Comparison of ENCODE assay signal across 9 mouse cellular contexts in genomic region chr2:180963956-180964355, GRCm38 (mm10). TPM values are rescaled to one million over a fixed set of nuclear protein-coding genes. Genes with fewer than 3 reads are reported as not detected.
DNase-seq lines count a peak whose midpoint lies in the region; ATAC-seq and TF ChIP-seq lines count a peak whose summit lies in the region.
"Had no signal": no experiment of that assay in that cellular context is flagged by ENCODE, and none has a peak within 500 bp of the region (broad histone marks: within the 10 kb centered on the region; RNA-seq: fewer than 3 reads in every experiment).

No protein-coding gene starts in this region.

- H3K27ac ChIP-seq in liver, postnatal 0 days (ENCODE audit: low read depth) = no peak overlapping the region
- H3K27ac ChIP-seq: hindbrain, embryonic 15.5 days had no signal

- no peak for TF ChIP-seq EP300 in liver, postnatal 0 days (IDR thresholded peaks at IDR 0.05; ENCODE audit: low read depth)

- H3K4me3 ChIP-seq in liver, postnatal 0 days (ENCODE audit: low read depth, low read length) = no peak overlapping the region
- H3K4me3 ChIP-seq: hindbrain, embryonic 15.5 days had no signal

- ATAC-seq in liver, postnatal 0 days = no peak

- no peaks in the 10 kb centered on the region for H3K36me3 ChIP-seq in liver, postnatal 0 days (replicated peaks; ENCODE audit: insufficient read depth, low read length)
- H3K36me3 ChIP-seq: hindbrain, embryonic 15.5 days had no signal

- DNase-seq in A20 (ENCODE audit: low read depth, low spot score) (peak; percentile 68), NIH3T3 (ENCODE audit: low read depth) (peak; percentile 91)
- DNase-seq in cerebellum, postnatal 14 days = peak; percentile 88 to 91
- peak; percentile 47 to 58 for DNase-seq in gastrocnemius, adult 8-10 months (ENCODE audit: low spot score in 2 of 2)
- peak; percentile 49 to 80 for DNase-seq in kidney, adult 8-10 months
- peak; percentile 75 for DNase-seq in liver, postnatal 0 days
- peak; percentile 61 for DNase-seq in right cerebral cortex, adult 18-20 months
- peak; percentile 55 for DNase-seq in urinary bladder, adult 2 months (ENCODE audit: low spot score)

- no peak overlapping the region for H3K4me2 ChIP-seq in liver, postnatal 0 days (ENCODE audit: low read depth, low read length)
- H3K4me2 ChIP-seq: hindbrain, embryonic 15.5 days had no signal

- H3K9ac ChIP-seq in liver, postnatal 0 days (replicated peaks) = no peak overlapping the region
- H3K9ac ChIP-seq: hindbrain, embryonic 15.5 days had no signal

- H3K27me3 ChIP-seq in liver, postnatal 0 days (ENCODE audit: insufficient read depth, low read length) = no peaks in the 10 kb centered on the region
- H3K27me3 ChIP-seq: hindbrain, embryonic 15.5 days had no signal

- peak; percentile 90 for TF ChIP-seq CTCF in liver, postnatal 0 days (IDR thresholded peaks at IDR 0.05; ENCODE audit: low read depth)

- 5% methylated on average over 5 of the region's 5 CpGs for WGBS in liver, postnatal 0 days (ENCODE audit: insufficient replicate concordance)

- H3K4me1 ChIP-seq in liver, postnatal 0 days (ENCODE audit: insufficient read depth) = peaks cover 11% of the 10 kb centered on the region

- H3K9me3 ChIP-seq in liver, postnatal 0 days (ENCODE audit: low read length) = no peaks in the 10 kb centered on the region
- H3K9me3 ChIP-seq: hindbrain, embryonic 15.5 days had no signal

RNA-seq across cellular contexts. Expression of gene Arfgap1, which starts 3.1 kb away (rescaled TPM):
- 10 to 100 TPM; 31.7 to 34.2 (median 33.0) TPM for total RNA-seq in gastrocnemius, adult 8-10 months (2022)
- 17.7 and 18.8 TPM in 2 replicates for polyA plus RNA-seq in liver, postnatal 0 days (2015; fragmentation: Nextera tagmentation; extraction: Ambion mirVana)
- polyA plus RNA-seq in urinary bladder, adult 2 months (2012; rRNA removed) = 68.7 and 77.1 TPM in 2 replicates

RNA-seq across cellular contexts. Expression of gene Nkain4, which starts 9.5 kb away (rescaled TPM):
- 1 to 10 TPM in 1 of 4 experiments, not detected in 3; 1.4 TPM for total RNA-seq in gastrocnemius, adult 8-10 months (2022)
- 1.6 and 3.4 TPM in 2 replicates for polyA plus RNA-seq in liver, postnatal 0 days (2015; fragmentation: Nextera tagmentation; extraction: Ambion mirVana)
- 50.7 and 72.3 TPM in 2 replicates for polyA plus RNA-seq in urinary bladder, adult 2 months (2012; rRNA removed)

RNA-seq across cellular contexts. Expression of gene Col20a1, which starts 22.4 kb away (rescaled TPM):
- 1 to 10 TPM in 2 of 4 experiments, under 1 TPM in 2; 0.75 to 1.8 (median 1.2) TPM for total RNA-seq in gastrocnemius, adult 8-10 months (2022)
- 0.12 and 0.18 TPM in 2 replicates for polyA plus RNA-seq in liver, postnatal 0 days (2015; fragmentation: Nextera tagmentation; extraction: Ambion mirVana)
- polyA plus RNA-seq in urinary bladder, adult 2 months (2012; rRNA removed) = 4.1 and 4.5 TPM in 2 replicates

RNA-seq across cellular contexts. Expression of gene Birc7, which starts 35.1 kb away (rescaled TPM):
- not detected for total RNA-seq in gastrocnemius, adult 8-10 months (2022)
- not detected in 2 replicates for polyA plus RNA-seq in liver, postnatal 0 days (2015; fragmentation: Nextera tagmentation; extraction: Ambion mirVana)
- polyA plus RNA-seq in urinary bladder, adult 2 months (2012; rRNA removed) = not detected in 2 replicates

RNA-seq across cellular contexts. Expression of gene Ythdf1, which starts 43.2 kb away (rescaled TPM):
- total RNA-seq in gastrocnemius, adult 8-10 months (2022) = 10 to 100 TPM; 35.2 to 43.3 (median 38.5) TPM
- polyA plus RNA-seq in liver, postnatal 0 days (2015; fragmentation: Nextera tagmentation; extraction: Ambion mirVana) = 17.3 and 17.8 TPM in 2 replicates
- 40.2 and 41.6 TPM in 2 replicates for polyA plus RNA-seq in urinary bladder, adult 2 months (2012; rRNA removed)

Comparison
In these comparisons a context has a peak if more than half of its experiments do, and no peak if none do; other contexts are left out.
1. RNA of gene Nkain4, which starts 9.5 kb away (polyA plus RNA-seq): 50.7 to 72.3 TPM in urinary bladder, adult 2 months; 1.6 to 3.4 TPM in liver, postnatal 0 days; every median in the first group is over 10 times any median in the second.
2. Peak in every context shown above with its lines, with median percentiles within 50 percentile points of each other: DNase-seq.